Mouse (Mus musculus) E14TG2a.4 (cell line): ENCODE measurements around the gene P4ha2.

Source experiments
- CTCF ChIP-seq: conservative IDR thresholded peaks from 2 replicates; pipeline ENCODE4 v1.5.1; 2014; ENCODE audit warnings: low read length
- POU5F1 ChIP-seq: IDR thresholded peaks from 2 replicates; pipeline ENCODE4 v1.6.1; 2014; ENCODE audit warnings: low read length, borderline replicate concordance

DNA sequence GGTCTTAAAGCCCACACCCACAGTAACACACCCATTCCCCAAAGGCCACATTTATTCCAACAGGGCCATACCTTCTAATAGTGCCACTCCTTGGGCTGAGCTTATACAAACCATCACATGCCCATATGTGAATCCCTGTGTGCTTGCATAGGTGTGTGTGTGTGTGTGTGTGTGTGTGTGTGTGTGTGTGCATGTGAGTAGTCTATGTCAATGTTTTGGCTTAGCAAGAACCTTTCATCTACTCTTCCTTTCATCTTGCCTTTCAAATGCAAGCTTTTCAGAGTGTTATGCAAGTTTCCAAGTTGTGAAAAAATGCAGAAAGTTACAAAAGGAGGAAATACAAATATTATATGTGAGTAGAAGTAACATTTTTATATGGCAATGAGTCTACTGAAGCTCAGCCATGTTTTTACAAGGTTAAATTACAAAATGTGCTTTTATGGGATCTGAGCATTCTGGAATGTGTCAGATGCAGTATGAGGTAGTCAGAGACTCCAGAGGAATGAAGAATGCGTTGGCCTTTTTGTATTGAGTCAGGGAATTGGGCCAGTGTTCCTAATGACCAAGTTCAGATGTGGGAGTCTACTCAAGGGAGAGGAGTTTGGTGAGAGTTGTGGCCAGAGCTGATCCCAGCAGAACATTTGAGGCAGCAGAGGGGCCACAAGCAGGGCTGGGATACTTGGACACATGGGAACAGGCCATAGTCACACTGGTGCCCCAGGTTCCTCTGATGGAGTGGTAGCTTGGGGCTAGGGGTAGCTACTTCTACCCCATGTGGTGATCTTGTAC is 9.6 kb upstream of the P4ha2 start:
- TF ChIP-seq CTCF (no peak), POU5F1 (no peak)
